Mouse (Mus musculus) left cerebral cortex, adult 9 months (tissue): ENCODE results near the gene Il1rl2.
"Not testable (repeated sequence)": the region's sequence is repeated elsewhere in the genome, so short reads cannot be mapped to it uniquely, and the experiment has no call there.

ENCODE experiments used
- DNase-seq, 2 experiments: peaks; one replicate each; pipeline ENCODE4 v3.0.0; 2022; ENCODE audit warnings: low spot score in 2 of 2

Gene Il1rl2

DNA sequence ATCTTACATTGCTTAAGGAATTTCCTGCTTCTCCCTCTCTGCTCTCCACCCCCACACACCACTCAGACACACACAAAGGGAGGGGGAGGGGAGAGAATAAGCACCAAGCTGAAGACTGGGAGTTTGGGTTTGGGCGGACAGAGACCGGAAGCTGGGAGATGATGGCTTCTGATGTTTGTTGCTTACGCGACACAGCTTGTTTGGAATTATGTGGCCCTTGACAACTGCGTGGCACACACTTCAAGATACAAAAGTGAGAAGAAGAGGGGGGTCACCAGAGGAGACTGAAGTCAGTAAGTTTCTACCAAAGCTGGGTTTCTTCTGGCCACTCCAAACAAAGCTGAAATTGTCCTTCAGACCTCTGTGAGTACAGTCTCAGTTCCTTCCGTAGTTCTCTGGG, at the start of gene Il1rl2:
TSS of gene Il1rl2 (plus strand) at position 154 of the 400 bp plus-strand sequence.
- no peak for DNase-seq

DNA sequence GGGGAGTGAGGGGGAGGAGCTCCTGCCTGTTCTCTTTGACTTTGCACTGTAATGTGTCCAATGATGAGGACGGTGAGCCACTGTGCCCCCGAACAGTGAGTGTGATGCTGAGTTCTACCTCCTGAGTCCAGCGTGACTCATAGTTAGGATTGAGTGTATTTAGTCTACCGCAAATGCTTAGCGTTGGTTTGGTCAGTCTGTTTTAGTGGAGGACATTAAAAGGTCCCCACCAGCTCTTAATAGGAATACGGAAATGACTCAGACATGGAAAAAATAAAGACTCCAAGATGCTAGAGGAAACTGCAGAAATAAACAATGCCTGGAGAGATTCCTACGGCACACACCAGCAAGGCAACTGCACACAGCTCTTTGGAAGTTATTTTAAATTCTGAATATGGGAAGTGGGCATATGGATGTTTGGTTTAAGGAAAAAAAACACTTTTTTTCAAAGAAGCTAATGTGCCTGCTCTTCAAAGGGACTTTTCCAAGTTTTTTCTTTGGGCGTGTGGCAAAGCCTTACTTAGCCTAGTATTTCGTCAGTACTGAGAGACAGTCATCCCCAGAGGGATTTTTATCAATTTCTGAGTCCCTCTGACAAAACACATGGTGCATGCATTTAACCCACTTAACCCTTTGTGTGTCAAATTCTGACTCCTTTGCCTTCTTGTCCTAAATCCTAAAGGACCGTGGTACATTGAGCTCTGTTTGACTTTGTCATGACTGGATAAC, 49.0 kb upstream of the Il1rl2 start:
- DNase-seq, result no peak

DNA sequence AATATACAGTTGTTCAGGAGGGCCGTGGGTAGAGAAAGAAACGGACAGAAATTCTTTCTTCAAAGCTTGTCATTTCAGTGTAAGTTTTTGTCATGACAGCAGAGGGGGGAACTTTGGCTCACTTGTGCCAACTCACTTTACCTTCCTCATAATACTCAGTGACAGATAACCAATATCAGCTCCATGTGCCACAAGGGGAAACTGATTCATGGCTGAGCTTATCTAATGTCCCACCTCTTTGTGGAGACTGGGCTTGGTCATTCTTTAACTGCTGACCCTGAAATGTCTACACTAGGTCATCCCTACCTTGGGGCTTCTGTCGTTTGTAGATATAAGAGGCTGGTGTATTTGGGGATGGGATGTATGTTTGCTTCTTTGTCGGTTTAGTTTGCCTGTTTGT, 46.5 kb upstream of the Il1rl2 start:
- no peak for DNase-seq

DNA sequence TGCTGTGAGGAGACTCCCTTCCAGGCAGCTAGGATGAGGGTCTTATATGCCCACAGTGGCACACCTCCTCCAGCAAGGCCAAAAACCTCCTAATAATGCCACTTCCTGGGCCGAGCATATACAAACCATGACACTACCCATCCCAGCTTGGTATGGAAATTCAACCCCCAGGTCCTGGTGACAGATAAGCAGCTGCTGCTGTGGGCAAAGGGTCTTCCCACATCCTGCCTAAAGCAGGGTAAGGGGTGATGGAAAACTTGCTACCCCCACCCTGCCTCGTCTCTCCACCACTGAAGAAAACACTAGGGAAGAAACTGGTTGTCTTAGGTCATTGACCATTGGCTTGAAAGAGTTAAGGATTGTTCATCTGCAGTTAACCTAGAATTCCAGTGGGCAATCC, 45.7 kb upstream of the Il1rl2 start:
- DNase-seq, result no peak

DNA sequence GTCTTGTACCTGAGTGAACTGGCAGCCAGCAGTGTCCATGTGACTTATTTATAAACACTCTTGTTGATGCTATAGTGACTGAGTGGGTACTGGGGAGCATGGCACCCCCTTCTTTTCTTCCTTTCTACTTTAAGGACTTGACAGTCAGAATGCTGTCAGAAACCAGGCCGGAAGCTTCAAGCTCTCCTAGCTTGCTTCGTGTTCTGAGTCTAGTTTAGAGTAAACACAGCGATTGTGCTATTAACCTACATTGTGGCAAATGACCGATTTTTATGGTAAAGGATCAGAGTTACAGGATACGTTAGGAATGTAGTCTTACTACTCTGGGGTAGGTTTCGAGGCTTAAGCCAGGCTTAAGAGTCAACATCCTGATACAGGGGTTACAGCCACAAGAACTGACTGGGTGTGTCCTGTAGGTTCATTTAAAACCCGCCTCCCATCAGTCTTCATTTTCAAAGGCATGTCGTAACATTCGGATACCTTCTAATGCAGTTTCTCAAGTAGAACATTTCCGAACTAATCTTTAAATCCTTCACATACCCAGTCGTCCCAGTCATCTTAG, 45.1 kb upstream of the Il1rl2 start:
- no peak for DNase-seq

DNA sequence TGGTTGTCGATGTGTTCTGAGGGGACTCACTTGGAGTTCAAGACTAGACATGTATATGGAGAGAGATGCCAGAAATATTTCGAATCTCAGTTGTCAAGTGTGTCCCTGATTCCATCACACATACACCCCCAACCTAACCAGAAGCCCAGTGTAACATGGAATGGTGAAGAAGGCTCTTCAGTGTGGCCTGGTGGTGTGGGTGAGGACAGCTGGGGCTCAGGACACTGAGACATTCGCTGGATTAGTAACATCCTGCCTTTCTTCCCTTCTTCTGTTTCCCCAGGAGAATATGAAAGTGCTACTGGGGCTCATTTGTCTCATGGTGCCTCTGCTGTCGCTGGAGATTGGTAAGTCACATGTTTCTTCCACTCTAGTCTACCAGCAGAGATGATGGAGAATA, 42.5 kb upstream of the Il1rl2 start:
- DNase-seq, result no peak

DNA sequence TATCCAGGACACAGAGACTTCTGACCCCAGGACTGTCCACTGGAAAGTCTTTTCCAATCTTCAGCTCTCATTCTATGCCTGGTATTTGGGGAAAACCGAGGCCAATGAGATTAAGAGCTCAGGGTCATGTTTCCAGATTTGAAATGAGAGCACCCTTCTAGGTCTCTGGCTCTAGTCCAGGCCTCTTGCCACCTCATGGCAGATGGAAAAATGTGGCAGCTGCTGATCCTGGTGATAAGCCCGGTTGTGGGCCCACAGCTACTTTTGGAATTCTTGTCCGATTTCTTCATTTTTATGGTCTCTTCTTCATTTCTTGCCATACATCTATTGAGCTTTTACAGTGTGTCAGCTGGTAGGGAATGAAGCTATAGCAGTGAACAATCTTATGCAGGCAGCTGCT, 42.0 kb upstream of the Il1rl2 start:
- DNase-seq, result no peak

DNA sequence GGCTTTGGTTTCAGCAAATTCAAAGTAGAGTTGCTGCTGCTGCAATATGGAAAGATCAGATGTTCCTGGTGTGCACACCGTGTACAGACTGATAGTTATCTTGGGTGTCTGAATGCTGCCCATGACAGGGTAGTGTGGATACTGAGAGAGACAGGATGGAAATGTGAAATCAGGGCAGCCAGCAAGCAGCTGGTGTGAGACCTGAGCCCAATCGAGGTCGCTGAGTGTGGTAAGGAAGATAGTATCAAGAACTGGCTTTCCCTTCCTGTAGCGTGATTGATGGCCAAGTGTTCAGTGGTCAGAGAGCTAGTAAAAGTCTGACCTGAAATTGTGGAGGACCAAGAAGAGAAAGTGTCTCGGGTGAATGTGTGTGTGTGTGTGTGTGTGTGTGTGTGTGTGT, 40.4 kb upstream of the Il1rl2 start:
- DNase-seq, result no peak

DNA sequence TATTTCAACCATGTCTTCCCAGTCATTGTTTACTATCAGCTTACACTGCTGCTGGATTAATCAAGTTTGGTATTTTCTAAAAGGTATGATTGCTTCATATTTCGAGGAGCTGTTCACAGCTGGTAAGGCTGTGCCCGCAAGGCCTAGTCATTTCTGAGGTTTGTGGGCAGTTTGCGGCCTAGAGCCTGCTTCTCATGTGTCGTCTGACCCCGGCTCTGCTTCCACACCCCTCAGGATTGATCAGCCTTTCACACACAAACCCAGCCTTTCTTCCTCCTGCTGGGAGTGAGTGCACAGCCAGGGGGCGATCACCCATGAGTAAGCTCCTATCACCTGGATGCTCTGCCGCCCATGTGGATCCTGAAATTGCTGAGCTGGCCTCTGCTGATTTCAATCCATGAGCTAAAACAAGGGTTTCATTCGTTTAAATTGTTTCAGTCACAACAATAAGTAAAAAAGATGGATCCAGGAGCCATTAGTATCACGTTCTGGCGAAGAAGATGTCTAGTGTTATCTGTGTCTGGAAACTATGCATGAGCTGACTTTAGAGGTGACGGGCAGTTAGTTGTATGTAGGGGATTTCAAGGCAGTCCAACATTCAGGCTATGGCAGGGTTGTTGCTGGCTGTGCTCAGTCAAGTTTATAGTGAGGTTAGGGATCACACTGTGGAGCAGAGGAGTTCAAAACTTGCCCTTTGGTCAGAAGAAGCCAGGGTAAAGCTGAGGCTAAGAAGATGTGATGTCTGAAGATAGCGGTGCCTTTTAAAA, 33.7 kb upstream of the Il1rl2 start:
- no peak for DNase-seq

DNA sequence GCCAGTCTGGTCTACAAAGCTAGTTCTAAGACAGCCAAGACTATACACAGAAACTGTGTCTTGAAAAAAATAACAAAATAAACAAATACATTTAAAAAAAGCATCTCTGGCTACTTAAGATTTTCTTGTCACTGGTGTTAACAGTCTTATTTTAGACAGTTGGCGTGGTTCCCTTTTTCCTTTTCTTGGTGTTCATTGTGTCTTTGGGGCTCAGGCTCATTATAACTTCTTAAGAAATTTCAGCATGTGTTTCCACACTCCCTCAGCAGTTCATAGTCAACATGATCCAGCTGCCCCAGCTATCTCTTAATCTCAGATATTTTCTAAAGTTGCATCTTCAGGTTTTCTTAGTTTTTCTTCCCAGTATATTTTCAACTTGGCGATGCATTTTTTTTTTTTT, 32.2 kb upstream of the Il1rl2 start:
- DNase-seq, result no peak

DNA sequence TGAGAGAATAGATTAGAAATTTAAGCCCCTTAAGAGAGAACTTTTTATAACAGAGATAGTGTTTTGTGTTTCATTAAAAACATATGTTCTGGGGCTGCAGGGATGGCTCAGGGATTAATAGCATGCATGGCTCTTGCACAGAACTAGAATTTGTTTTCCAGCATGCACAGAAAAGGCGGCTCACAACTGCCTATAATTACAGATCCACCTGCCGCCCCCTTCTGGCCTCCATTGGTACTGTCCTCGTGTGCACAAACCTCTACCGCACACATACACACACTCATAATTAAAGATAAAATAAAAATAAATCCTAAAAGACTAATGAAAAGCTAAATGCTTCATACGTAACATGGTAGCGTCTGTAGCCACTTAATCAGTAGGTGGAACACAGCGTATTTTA, 30.5 kb upstream of the Il1rl2 start:
- DNase-seq, result no peak

DNA sequence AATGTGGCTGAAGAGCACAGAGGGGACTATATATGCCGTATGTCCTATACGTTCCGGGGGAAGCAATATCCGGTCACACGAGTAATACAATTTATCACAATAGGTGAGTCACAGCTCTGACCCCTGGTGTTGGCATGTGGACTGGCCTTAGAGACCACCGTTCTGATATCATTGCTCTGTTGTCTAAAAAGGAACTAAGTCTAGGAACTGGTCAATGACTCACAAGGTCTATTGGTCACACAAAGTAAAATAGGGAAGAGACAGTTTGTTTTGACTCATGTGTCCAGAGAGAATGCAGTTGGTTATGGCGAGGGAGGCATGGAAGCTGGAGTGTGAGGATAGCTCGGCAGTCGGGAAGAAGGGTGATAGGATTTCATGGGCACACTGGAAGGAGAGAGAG, 29.6 kb upstream of the Il1rl2 start:
- no peak for DNase-seq

DNA sequence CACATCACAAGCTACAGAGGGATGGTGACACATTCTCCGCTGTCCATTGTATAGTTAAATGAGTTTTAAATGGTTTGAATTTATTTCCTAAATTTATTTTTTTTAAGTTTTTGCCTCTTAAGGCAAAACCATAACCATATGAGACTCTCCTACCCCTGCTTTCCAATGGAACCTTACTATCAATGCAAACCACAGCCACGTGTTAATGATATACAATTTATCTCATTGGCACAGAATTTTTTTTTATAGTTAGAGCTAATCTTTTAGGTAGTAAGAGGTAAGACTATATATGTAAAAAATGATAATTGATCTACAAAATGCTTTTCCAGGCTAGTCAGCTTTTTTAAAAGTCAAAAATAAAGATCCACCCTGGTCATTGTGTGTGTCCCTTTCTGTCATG, 26.4 kb upstream of the Il1rl2 start:
- no peak for DNase-seq

DNA sequence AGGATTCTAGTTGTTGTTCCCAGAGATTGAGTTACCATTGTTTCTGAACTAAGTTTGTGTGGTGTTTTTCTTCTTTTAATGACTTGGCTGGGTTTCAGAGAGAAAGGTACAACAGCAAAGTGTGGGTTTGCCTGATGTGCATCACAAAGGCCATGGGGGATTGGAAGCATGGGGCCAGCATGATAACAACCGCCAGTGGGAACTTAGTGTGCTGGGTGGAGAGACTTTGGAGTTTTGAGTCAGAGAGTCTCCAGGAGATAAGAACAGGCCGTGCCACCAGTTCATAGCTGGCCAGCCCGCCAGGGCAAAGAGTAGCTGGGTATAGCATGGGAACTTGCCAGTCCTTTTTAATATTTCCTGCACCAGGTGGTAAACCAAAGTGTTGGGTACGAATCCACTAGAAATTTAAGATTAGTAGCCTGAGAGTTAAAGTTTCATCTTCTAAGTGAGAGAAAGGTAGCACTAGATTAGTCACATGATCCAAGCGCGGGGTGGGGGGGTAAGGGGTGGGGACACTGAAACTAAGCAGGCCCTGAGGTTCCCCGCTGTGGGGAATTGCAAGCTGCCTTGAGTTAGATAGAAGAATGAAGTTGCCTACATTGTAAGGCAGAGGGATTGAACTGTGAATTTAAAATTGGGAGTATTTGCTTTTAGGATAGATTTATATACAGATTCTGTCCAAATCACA, 21.1 kb upstream of the Il1rl2 start:
- DNase-seq, result no peak

DNA sequence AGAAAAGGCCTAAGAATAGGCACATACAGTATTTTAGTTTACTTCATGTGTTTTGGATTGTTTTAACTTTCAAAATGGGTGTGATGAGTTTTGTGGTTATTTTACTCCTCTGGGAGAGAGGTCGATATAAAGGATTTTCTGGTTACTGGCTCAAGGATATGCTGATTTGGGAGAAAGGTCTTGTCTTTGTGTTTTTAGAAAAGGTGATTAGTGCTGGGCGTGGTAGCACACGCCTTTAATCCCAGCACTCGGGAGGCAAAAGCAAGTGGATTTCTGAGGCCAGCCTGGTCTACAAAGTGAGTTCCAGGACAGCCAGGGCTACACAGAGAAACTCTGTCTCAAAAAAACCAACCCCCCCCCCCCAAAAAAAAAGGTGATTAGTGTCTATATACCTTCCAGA, 20.1 kb upstream of the Il1rl2 start:
- not testable (repeated sequence) for DNase-seq

DNA sequence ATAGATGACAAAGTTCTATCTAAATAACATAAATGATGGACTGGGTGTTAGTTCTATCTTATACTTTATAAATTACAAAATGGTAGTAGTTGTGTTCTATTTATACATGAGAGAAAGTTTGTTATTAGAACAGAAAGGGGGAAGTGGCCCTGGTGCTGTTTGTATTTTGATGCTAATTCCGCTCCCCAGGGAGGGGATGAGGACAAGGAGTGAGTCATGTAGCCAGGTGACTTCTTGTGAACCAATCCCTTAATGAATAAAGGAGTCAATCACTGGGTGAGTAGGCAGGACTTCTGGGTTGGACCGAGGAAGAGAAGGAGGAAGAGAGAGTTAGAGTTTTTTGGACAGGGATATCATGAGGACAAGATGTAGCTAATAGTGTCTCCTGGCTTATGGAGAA, 18.3 kb upstream of the Il1rl2 start:
- no peak for DNase-seq

DNA sequence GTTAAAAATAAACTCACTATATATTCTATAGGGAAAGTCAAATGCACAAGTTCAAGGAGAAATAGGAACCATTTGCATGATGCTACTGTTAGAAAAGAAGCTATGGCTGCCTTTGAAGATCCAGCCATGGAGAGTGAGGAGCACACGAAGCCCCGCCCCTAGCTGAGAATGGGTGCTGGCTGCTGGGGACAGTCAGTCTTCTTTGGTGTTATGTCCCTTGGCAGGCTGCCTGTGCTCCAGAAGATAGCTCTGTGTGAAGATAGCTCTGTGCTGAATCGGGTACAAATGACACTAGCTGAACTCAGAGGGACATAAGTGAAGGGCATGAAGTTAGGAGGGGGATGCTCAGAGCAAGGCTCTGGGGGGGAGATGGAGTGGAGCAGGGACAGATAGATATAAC, 13.3 kb upstream of the Il1rl2 start:
- DNase-seq, result no peak

DNA sequence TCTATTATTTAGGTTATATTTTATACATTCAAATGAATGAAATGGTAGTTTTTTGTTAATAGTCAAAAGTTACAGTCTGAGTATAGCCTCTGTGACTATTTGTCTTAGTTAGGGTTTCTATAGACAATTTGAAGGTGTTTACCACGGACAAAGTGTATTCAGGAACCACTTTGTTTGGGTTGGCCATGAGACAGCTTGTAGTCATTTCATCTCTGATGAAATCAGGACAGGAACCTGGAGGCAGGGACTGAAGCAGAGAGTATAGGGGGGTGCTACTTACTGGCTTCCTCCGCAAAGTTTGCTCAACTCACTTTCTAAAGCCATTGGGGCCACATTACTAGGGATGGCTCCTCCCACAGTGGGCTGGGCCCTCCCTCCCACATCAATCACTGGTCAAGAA, 12.8 kb upstream of the Il1rl2 start:
- DNase-seq, result no peak

DNA sequence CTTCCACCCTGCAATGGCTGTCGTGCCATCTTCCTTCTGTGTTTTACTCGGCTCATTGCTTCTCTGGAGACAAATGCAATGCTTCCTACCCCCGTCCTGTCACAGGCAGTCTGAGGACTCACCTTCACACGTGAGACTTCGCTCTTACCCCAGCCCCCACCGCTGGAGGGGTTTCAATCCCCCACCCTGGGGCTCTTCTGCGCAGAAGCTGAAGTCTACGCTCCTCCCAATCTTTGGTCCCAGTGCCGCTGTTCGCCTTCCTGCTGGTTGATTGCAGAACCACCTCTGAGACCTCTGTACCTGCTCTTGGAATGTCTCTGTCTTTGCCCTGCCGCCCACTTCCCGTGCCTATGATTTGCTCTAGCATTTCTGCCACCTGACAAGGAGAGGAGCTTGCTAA, 10.4 kb upstream of the Il1rl2 start:
- no peak for DNase-seq

DNA sequence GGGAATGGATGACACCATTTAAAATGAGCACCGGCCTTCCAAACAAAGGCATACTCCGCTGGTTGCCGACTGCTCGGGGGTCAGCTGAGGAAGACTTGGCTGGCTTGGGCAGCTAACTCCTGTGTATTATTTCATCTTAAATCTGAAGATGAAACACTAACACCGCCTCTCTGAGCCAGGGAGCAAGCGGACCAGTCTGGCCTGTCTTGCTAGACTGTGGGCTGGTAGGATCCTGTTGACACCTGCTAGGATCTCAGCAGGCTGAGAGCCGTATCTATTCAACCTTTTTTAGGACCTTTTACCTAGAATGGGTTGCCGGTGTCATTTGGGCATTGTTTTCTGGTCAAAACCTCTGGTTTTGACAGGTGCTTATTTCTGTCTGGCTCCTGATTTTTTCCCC, 6.8 kb upstream of the Il1rl2 start:
- no peak for DNase-seq

DNA sequence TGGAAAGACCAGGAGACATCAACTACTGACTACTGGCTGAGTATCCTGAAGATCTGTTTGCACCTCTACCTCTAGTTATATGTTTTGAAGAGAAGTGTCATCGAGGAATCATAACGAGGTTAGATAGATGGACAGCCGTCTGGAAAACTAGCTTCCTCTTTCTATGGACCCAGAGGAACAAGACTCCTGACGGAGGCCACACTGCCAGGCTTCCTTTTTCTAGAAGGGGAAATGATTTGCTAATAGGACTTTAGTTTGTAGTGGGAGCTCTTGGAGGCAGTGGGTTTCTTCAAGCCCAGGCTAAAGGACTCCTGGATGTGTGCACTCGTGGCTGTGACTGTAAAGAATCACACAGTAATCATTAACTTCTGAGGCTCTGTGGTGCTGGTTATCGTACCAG, 2.6 kb upstream of the Il1rl2 start:
- DNase-seq, result no peak

DNA sequence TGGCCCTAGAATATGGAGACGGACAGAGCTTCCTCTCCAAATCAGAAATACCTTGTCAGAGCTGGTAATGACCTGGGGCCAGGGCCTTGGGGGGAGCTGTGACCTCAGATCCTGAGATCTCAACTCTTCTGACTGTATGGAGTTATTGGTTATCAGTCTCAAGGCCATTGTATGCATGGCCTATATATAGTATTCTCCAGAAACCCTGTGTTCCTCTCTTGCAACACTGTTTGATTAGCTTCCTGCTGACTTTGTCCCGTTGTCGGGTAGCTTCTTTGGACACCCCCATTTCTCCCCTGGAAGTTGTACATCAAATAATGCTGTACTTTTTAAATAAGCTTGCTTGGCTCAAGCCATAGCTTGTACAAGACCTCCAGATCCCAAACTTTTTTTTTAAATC, 1.9 kb upstream of the Il1rl2 start:
- no peak for DNase-seq
